Mouse (Mus musculus): ENCODE measurements around the gene Actrt2. TPM values are rescaled to one million over a fixed set of nuclear protein-coding genes. Genes with fewer than 3 reads are reported as not detected.

Gene Actrt2
- polyA plus RNA-seq, 1 experiment from 2014 or later = not detected

- ATAC-seq = no peak
- Histone ChIP-seq H3K9me3 (ENCODE audit: control insufficient read depth, low read length) (no peaks in the 10 kb centered on the region), H3K4me2 (ENCODE audit: low read depth, low read length) (no peak overlapping the region), H3K27me3 (replicated peaks; ENCODE audit: control insufficient read depth, insufficient read depth, low read length) (no peaks in the 10 kb centered on the region), H3K4me1 (ENCODE audit: control insufficient read depth, insufficient read depth, low read length) (no peaks in the 10 kb centered on the region), H3K36me3 (ENCODE audit: control insufficient read depth, insufficient read depth, low read length) (no peaks in the 10 kb centered on the region), H3K27ac (ENCODE audit: low read length) (no peak overlapping the region), H3K4me3 (ENCODE audit: low read length) (no peak overlapping the region), H3K9ac (ENCODE audit: low read depth, low read length) (no peak overlapping the region)
- WGBS = 56% methylated on average over 7 of the region's 7 CpGs
Observed at GRCm38 (mm10) chr4:154703426-154704070, 35.9 kb upstream of the Actrt2 start.

GRCm38 (mm10) chr4:154702931-154703330 lies 35.3 kb upstream of the Actrt2 start:
- 82% methylated on average over 7 of the region's 7 CpGs for WGBS
- Histone ChIP-seq H3K4me3 (ENCODE audit: low read length) (no peak overlapping the region), H3K9ac (ENCODE audit: low read depth, low read length) (no peak overlapping the region), H3K27me3 (replicated peaks; ENCODE audit: control insufficient read depth, insufficient read depth, low read length) (no peaks in the 10 kb centered on the region), H3K4me1 (ENCODE audit: control insufficient read depth, insufficient read depth, low read length) (no peaks in the 10 kb centered on the region), H3K36me3 (ENCODE audit: control insufficient read depth, insufficient read depth, low read length) (no peaks in the 10 kb centered on the region), H3K4me2 (ENCODE audit: low read depth, low read length) (no peak overlapping the region), H3K9me3 (ENCODE audit: control insufficient read depth, low read length) (no peaks in the 10 kb centered on the region), H3K27ac (ENCODE audit: low read length) (no peak overlapping the region)
- no peak for ATAC-seq

GRCm38 (mm10) chr4:154702186-154702585 lies 34.5 kb upstream of the Actrt2 start:
- no peak overlapping the region for H3K4me2 ChIP-seq (ENCODE audit: low read depth, low read length)
- no peaks in the 10 kb centered on the region for H3K27me3 ChIP-seq (replicated peaks; ENCODE audit: control insufficient read depth, insufficient read depth, low read length)
- H3K4me1 ChIP-seq (ENCODE audit: control insufficient read depth, insufficient read depth, low read length) = no peaks in the 10 kb centered on the region
- no peaks in the 10 kb centered on the region for H3K36me3 ChIP-seq (ENCODE audit: control insufficient read depth, insufficient read depth, low read length)
- 60% methylated on average over 6 of the region's 6 CpGs for WGBS
- no peak overlapping the region for H3K4me3 ChIP-seq (ENCODE audit: low read length)
- H3K27ac ChIP-seq (ENCODE audit: low read length) = no peak overlapping the region
- no peak for ATAC-seq
- H3K9me3 ChIP-seq (ENCODE audit: control insufficient read depth, low read length) = no peaks in the 10 kb centered on the region
- H3K9ac ChIP-seq (ENCODE audit: low read depth, low read length) = no peak overlapping the region

- Histone ChIP-seq H3K4me2 (ENCODE audit: low read depth, low read length) (no peak overlapping the region), H3K4me3 (ENCODE audit: low read length) (no peak overlapping the region), H3K27me3 (replicated peaks; ENCODE audit: control insufficient read depth, insufficient read depth, low read length) (no peaks in the 10 kb centered on the region), H3K4me1 (ENCODE audit: control insufficient read depth, insufficient read depth, low read length) (no peaks in the 10 kb centered on the region), H3K9me3 (ENCODE audit: control insufficient read depth, low read length) (no peaks in the 10 kb centered on the region), H3K36me3 (ENCODE audit: control insufficient read depth, insufficient read depth, low read length) (no peaks in the 10 kb centered on the region), H3K27ac (ENCODE audit: low read length) (no peak overlapping the region), H3K9ac (ENCODE audit: low read depth, low read length) (no peak overlapping the region)
- ATAC-seq = no peak
- 88% methylated on average over 13 of the region's 13 CpGs for WGBS
Observed at GRCm38 (mm10) chr4:154700921-154701412, 33.3 kb upstream of the Actrt2 start.

- no peak for ATAC-seq
- H3K4me3 ChIP-seq (ENCODE audit: low read length) = no peak overlapping the region
- no peak overlapping the region for H3K4me2 ChIP-seq (ENCODE audit: low read depth, low read length)
- no peak overlapping the region for H3K9ac ChIP-seq (ENCODE audit: low read depth, low read length)
- no peaks in the 10 kb centered on the region for H3K4me1 ChIP-seq (ENCODE audit: control insufficient read depth, insufficient read depth, low read length)
- H3K36me3 ChIP-seq (ENCODE audit: control insufficient read depth, insufficient read depth, low read length) = no peaks in the 10 kb centered on the region
- no peak overlapping the region for H3K27ac ChIP-seq (ENCODE audit: low read length)
- H3K9me3 ChIP-seq (ENCODE audit: control insufficient read depth, low read length) = no peaks in the 10 kb centered on the region
- WGBS = 94% methylated on average over 6 of the region's 6 CpGs
- no peaks in the 10 kb centered on the region for H3K27me3 ChIP-seq (replicated peaks; ENCODE audit: control insufficient read depth, insufficient read depth, low read length)
Observed at GRCm38 (mm10) chr4:154700436-154700835, 32.8 kb upstream of the Actrt2 start.

GRCm38 (mm10) chr4:154699236-154699635 lies 31.6 kb upstream of the Actrt2 start:
- no peaks in the 10 kb centered on the region for H3K4me1 ChIP-seq (ENCODE audit: control insufficient read depth, insufficient read depth, low read length)
- ATAC-seq = no peak
- H3K27ac ChIP-seq (ENCODE audit: low read length) = no peak overlapping the region
- H3K4me3 ChIP-seq (ENCODE audit: low read length) = no peak overlapping the region
- WGBS = 69% methylated on average over 8 of the region's 8 CpGs
- no peaks in the 10 kb centered on the region for H3K9me3 ChIP-seq (ENCODE audit: control insufficient read depth, low read length)
- no peak overlapping the region for H3K9ac ChIP-seq (ENCODE audit: low read depth, low read length)
- no peaks in the 10 kb centered on the region for H3K27me3 ChIP-seq (replicated peaks; ENCODE audit: control insufficient read depth, insufficient read depth, low read length)
- no peaks in the 10 kb centered on the region for H3K36me3 ChIP-seq (ENCODE audit: control insufficient read depth, insufficient read depth, low read length)
- no peak overlapping the region for H3K4me2 ChIP-seq (ENCODE audit: low read depth, low read length)

- no peak overlapping the region for H3K9ac ChIP-seq (ENCODE audit: low read depth, low read length)
- H3K4me3 ChIP-seq (ENCODE audit: low read length) = no peak overlapping the region
- no peaks in the 10 kb centered on the region for H3K4me1 ChIP-seq (ENCODE audit: control insufficient read depth, insufficient read depth, low read length)
- no peak for ATAC-seq
- no peaks in the 10 kb centered on the region for H3K36me3 ChIP-seq (ENCODE audit: control insufficient read depth, insufficient read depth, low read length)
- H3K4me2 ChIP-seq (ENCODE audit: low read depth, low read length) = no peak overlapping the region
- 97% methylated on average over 1 of the region's 1 CpGs for whole genome bisulfite sequencing
- H3K27ac ChIP-seq (ENCODE audit: low read length) = no peak overlapping the region
- H3K27me3 ChIP-seq (replicated peaks; ENCODE audit: control insufficient read depth, insufficient read depth, low read length) = no peaks in the 10 kb centered on the region
- no peaks in the 10 kb centered on the region for H3K9me3 ChIP-seq (ENCODE audit: control insufficient read depth, low read length)
Observed at GRCm38 (mm10) chr4:154698631-154699030, 31.0 kb upstream of the Actrt2 start.

GRCm38 (mm10) chr4:154698021-154698590 lies 30.4 kb upstream of the Actrt2 start:
- no peak for ATAC-seq

GRCm38 (mm10) chr4:154697476-154697875 lies 29.8 kb upstream of the Actrt2 start:
- WGBS = 81% methylated on average over 5 of the region's 5 CpGs
- Histone ChIP-seq H3K36me3 (ENCODE audit: control insufficient read depth, insufficient read depth, low read length) (no peaks in the 10 kb centered on the region), H3K9me3 (ENCODE audit: control insufficient read depth, low read length) (no peaks in the 10 kb centered on the region), H3K27me3 (replicated peaks; ENCODE audit: control insufficient read depth, insufficient read depth, low read length) (no peaks in the 10 kb centered on the region), H3K4me2 (ENCODE audit: low read depth, low read length) (no peak overlapping the region), H3K27ac (ENCODE audit: low read length) (no peak overlapping the region), H3K9ac (ENCODE audit: low read depth, low read length) (no peak overlapping the region), H3K4me1 (ENCODE audit: control insufficient read depth, insufficient read depth, low read length) (no peaks in the 10 kb centered on the region), H3K4me3 (ENCODE audit: low read length) (no peak overlapping the region)
- ATAC-seq = no peak

More at GRCm38 (mm10) chr4:154698021-154698590, 30.4 kb upstream of the Actrt2 start:
- Histone ChIP-seq H3K4me1 (ENCODE audit: control insufficient read depth, insufficient read depth, low read length) (no peaks in the 10 kb centered on the region), H3K4me3 (ENCODE audit: low read length) (no peak overlapping the region), H3K27ac (ENCODE audit: low read length) (no peak overlapping the region), H3K4me2 (ENCODE audit: low read depth, low read length) (no peak overlapping the region), H3K9ac (ENCODE audit: low read depth, low read length) (no peak overlapping the region), H3K36me3 (ENCODE audit: control insufficient read depth, insufficient read depth, low read length) (no peaks in the 10 kb centered on the region), H3K27me3 (replicated peaks; ENCODE audit: control insufficient read depth, insufficient read depth, low read length) (no peaks in the 10 kb centered on the region), H3K9me3 (ENCODE audit: control insufficient read depth, low read length) (no peaks in the 10 kb centered on the region)
- WGBS = 73% methylated on average over 16 of the region's 16 CpGs

Measured in intestine, embryonic 16.5 days (tissue).